In the genomic region with DNA sequence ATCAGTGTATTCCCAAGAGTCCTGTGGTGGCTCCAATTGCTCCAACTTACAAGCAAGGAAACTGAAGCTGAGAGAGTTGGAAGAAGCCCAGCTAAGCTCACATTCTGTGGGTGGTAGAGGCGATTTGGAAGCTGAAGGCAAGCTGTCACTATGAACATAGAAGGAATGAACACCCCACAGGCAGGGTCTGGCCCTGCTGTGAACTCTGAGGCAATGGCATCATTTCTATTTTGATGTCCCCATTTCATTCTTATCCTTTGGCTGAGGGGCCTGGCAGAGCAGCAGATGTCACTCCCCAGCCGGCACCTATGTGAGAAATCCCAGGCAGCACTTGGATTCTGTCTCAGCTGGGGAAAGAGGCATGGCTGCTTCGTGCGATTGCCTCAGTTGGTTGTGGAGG, we compare ENCODE assay signal across 17 mouse cellular contexts. TPM values are rescaled to one million over a fixed set of nuclear protein-coding genes. Genes with fewer than 3 reads are reported as not detected.
DNase-seq lines count a peak whose midpoint lies in the region; ATAC-seq lines count a peak whose summit lies in the region.
"Had no signal": no experiment of that assay in that cellular context is flagged by ENCODE, and none has a peak within 500 bp of the region (broad histone marks: within the 10 kb centered on the region; RNA-seq: fewer than 3 reads in every experiment).

No protein-coding gene starts in this region.

- no peak overlapping the region for H3K4me2 ChIP-seq in heart, embryonic 13.5 days
- H3K4me2 ChIP-seq: hindbrain, embryonic 14.5 days had no signal

- no peak overlapping the region for H3K9ac ChIP-seq in heart, embryonic 13.5 days
- H3K9ac ChIP-seq: hindbrain, embryonic 14.5 days had no signal

- peaks cover 24% of the 10 kb centered on the region for H3K36me3 ChIP-seq in heart, embryonic 13.5 days

- ATAC-seq in heart, embryonic 13.5 days (ENCODE audit: extremely low read depth, insufficient number of reproducible peaks, low FRiP score, low TSS enrichment): peak; percentile 51; the same call in 1 of the 2 replicates
- ATAC-seq in activated CD4-positive, CD25-positive, alpha-beta regulatory T cell, adult 4 months: no peak

- H3K4me1 ChIP-seq in heart, embryonic 13.5 days: peaks cover 45% of the 10 kb centered on the region

- intact Hi-C loops in left cerebral cortex, postnatal 36 days (cut with DNase I): no loop called here

- DNase-seq in heart, adult 11 months: peak; percentile 95
- DNase-seq in heart, adult 8-10 months (ENCODE audit: low spot score): no peak
- DNase-seq in lung, postnatal 10 days: peak; percentile 48
- no peak for DNase-seq in lung, postnatal 36 days
- peak; percentile 36 to 39 for DNase-seq in left cerebral cortex, postnatal 36 days (ENCODE audit: low spot score in 2 of 2)
- DNase-seq in T-cell, adult 2 months (ENCODE audit: low spot score): no peak
- DNase-seq: cerebellum, adult 2 months; kidney, adult 11 months; liver; midbrain, embryonic 14.5 days had no signal

- no peak overlapping the region for H3K4me3 ChIP-seq in heart, embryonic 13.5 days

- peak overlapping the region; percentile 83 for H3K27ac ChIP-seq in heart, embryonic 13.5 days (replicated peaks)
- H3K27ac ChIP-seq: hindbrain, embryonic 14.5 days had no signal

- no peaks in the 10 kb centered on the region for H3K27me3 ChIP-seq in heart, embryonic 13.5 days (replicated peaks)

- WGBS in heart, embryonic 13.5 days: 30% methylated on average over 4 of the region's 4 CpGs

- H3K9me3 ChIP-seq in heart, embryonic 13.5 days: no peaks in the 10 kb centered on the region

RNA-seq across cellular contexts. Expression of gene 4930455H04Rik, which starts 24.6 kb away (rescaled TPM):
- total RNA-seq in heart, adult 8-10 months (2022): not detected
- not detected in 2 replicates for polyA plus RNA-seq in heart, embryonic 13.5 days (2015; fragmentation: Nextera tagmentation; extraction: Ambion mirVana)
- total RNA-seq in left cerebral cortex, postnatal 36 days (2021): not detected
- polyA plus RNA-seq in activated CD4-positive, CD25-positive, alpha-beta regulatory T cell, adult 4 months (2017; shearing (Covaris generic)): not detected
- total RNA-seq: MEL had no signal
- polyA plus RNA-seq: cerebellum, adult 2 months; embryonic facial prominence, embryonic 11.5 days; hindbrain, embryonic 14.5 days; large intestine, adult 2 months; midbrain, embryonic 14.5 days; neural tube, embryonic 11.5 days had no signal

RNA-seq across cellular contexts. Expression of gene Palmd, which starts 25.4 kb away (rescaled TPM):
- 10 to 100 TPM; 44.2 to 59.7 (median 53.0) TPM for total RNA-seq in heart, adult 8-10 months (2022)
- 13.2 and 13.6 TPM in 2 replicates for polyA plus RNA-seq in heart, embryonic 13.5 days (2015; fragmentation: Nextera tagmentation; extraction: Ambion mirVana)
- total RNA-seq in left cerebral cortex, postnatal 36 days (2021): 10 to 100 TPM; 17.7 to 28.7 TPM
- not detected for polyA plus RNA-seq in activated CD4-positive, CD25-positive, alpha-beta regulatory T cell, adult 4 months (2017; shearing (Covaris generic))
- total RNA-seq: MEL had no signal

Comparison
In these comparisons a context has a peak if more than half of its experiments do, and no peak if none do; other contexts are left out.
1. DNase-seq: peak in heart, adult 11 months (single experiment), lung, postnatal 10 days (single experiment) and left cerebral cortex, postnatal 36 days (2 of 2); none in heart, adult 8-10 months (single experiment), lung, postnatal 36 days (single experiment) and T-cell, adult 2 months (single experiment).